Mouse (Mus musculus): ENCODE measurements around the gene Vmn1r3. TPM values are rescaled to one million over a fixed set of nuclear protein-coding genes. Genes with fewer than 3 reads are reported as not detected.
"Not testable (repeated sequence)": the region's sequence is repeated elsewhere in the genome, so short reads cannot be mapped to it uniquely, and the experiment has no call there.

The Vmn1r3 gene
- polyA plus RNA-seq, 1 experiment from 2014 or later = not detected

- H3K4me3 ChIP-seq (ENCODE audit: low read depth, low read length); H3K36me3 ChIP-seq (ENCODE audit: control insufficient read depth, insufficient read depth); H3K4me2 ChIP-seq (replicated peaks; ENCODE audit: low read depth); H3K9me3 ChIP-seq (ENCODE audit: control insufficient read depth); H3K27ac ChIP-seq (ENCODE audit: low read depth, low read length); H3K27me3 ChIP-seq (replicated peaks; ENCODE audit: control insufficient read depth, insufficient read depth, low read length); H3K9ac ChIP-seq (ENCODE audit: low read depth, low read length); H3K4me1 ChIP-seq (replicated peaks; ENCODE audit: control insufficient read depth, insufficient read depth, low read length); ATAC-seq: not testable (repeated sequence)
- WGBS = 97% methylated on average over 6 of the region's 8 CpGs
Observed at GRCm38 (mm10) chr4:3175756-3176155, 9.4 kb downstream of the Vmn1r3 start.

GRCm38 (mm10) chr4:3174586-3174985, 10.6 kb downstream of the Vmn1r3 start:
- H3K4me1 ChIP-seq (replicated peaks; ENCODE audit: control insufficient read depth, insufficient read depth, low read length); H3K27ac ChIP-seq (ENCODE audit: low read depth, low read length); H3K4me2 ChIP-seq (replicated peaks; ENCODE audit: low read depth); H3K9me3 ChIP-seq (ENCODE audit: control insufficient read depth); H3K36me3 ChIP-seq (ENCODE audit: control insufficient read depth, insufficient read depth); ATAC-seq; H3K4me3 ChIP-seq (ENCODE audit: low read depth, low read length); H3K9ac ChIP-seq (ENCODE audit: low read depth, low read length); H3K27me3 ChIP-seq (replicated peaks; ENCODE audit: control insufficient read depth, insufficient read depth, low read length): not testable (repeated sequence)
- WGBS = 75% methylated on average over 4 of the region's 4 CpGs

GRCm38 (mm10) chr4:3167020-3167419, 18.1 kb downstream of the Vmn1r3 start, which contains the start of gene Vmn1r2:
TSS of gene Vmn1r2 (plus strand) at chr4:3167320.
- WGBS = no CpG with 5 or more reads among the region's 1 CpGs
- not testable (repeated sequence) for H3K27me3 ChIP-seq (replicated peaks; ENCODE audit: control insufficient read depth, insufficient read depth, low read length); H3K9ac ChIP-seq (ENCODE audit: low read depth, low read length); H3K9me3 ChIP-seq (ENCODE audit: control insufficient read depth); H3K4me1 ChIP-seq (replicated peaks; ENCODE audit: control insufficient read depth, insufficient read depth, low read length); H3K27ac ChIP-seq (ENCODE audit: low read depth, low read length); H3K4me3 ChIP-seq (ENCODE audit: low read depth, low read length); H3K36me3 ChIP-seq (ENCODE audit: control insufficient read depth, insufficient read depth); ATAC-seq; H3K4me2 ChIP-seq (replicated peaks; ENCODE audit: low read depth)

- Histone ChIP-seq H3K36me3 (ENCODE audit: control insufficient read depth, insufficient read depth) (no peaks in the 10 kb centered on the region), H3K4me1 (replicated peaks; ENCODE audit: control insufficient read depth, insufficient read depth, low read length) (no peaks in the 10 kb centered on the region), H3K4me2 (replicated peaks; ENCODE audit: low read depth) (no peak overlapping the region), H3K9ac (ENCODE audit: low read depth, low read length) (no peak overlapping the region), H3K9me3 (ENCODE audit: control insufficient read depth) (no peaks in the 10 kb centered on the region), H3K27ac (ENCODE audit: low read depth, low read length) (no peak overlapping the region), H3K4me3 (ENCODE audit: low read depth, low read length) (no peak overlapping the region), H3K27me3 (replicated peaks; ENCODE audit: control insufficient read depth, insufficient read depth, low read length) (no peaks in the 10 kb centered on the region)
- WGBS = 94% methylated on average over 4 of the region's 4 CpGs
- ATAC-seq = no peak
- TF ChIP-seq CTCF (IDR thresholded peaks at IDR 0.05; ENCODE audit: low read depth) = no peak
Observed at GRCm38 (mm10) chr4:3165046-3165445, 20.1 kb downstream of the Vmn1r3 start.

- H3K27ac ChIP-seq (ENCODE audit: low read depth, low read length); H3K4me1 ChIP-seq (replicated peaks; ENCODE audit: control insufficient read depth, insufficient read depth, low read length); H3K27me3 ChIP-seq (replicated peaks; ENCODE audit: control insufficient read depth, insufficient read depth, low read length); H3K4me2 ChIP-seq (replicated peaks; ENCODE audit: low read depth); H3K36me3 ChIP-seq (ENCODE audit: control insufficient read depth, insufficient read depth); H3K4me3 ChIP-seq (ENCODE audit: low read depth, low read length); H3K9me3 ChIP-seq (ENCODE audit: control insufficient read depth); ATAC-seq; H3K9ac ChIP-seq (ENCODE audit: low read depth, low read length): not testable (repeated sequence)
Observed at GRCm38 (mm10) chr4:3164429-3164828, 20.7 kb downstream of the Vmn1r3 start.

- H3K27me3 ChIP-seq (replicated peaks; ENCODE audit: control insufficient read depth, insufficient read depth, low read length); H3K27ac ChIP-seq (ENCODE audit: low read depth, low read length): not testable (repeated sequence)
- 81% methylated on average over 2 of the region's 2 CpGs for WGBS
Observed at GRCm38 (mm10) chr4:3153320-3153719, 31.8 kb downstream of the Vmn1r3 start.

GRCm38 (mm10) chr4:3147926-3148325, 37.2 kb downstream of the Vmn1r3 start:
- not testable (repeated sequence) for H3K9ac ChIP-seq (ENCODE audit: low read depth, low read length); ATAC-seq; H3K4me1 ChIP-seq (replicated peaks; ENCODE audit: control insufficient read depth, insufficient read depth, low read length); H3K27ac ChIP-seq (ENCODE audit: low read depth, low read length); H3K9me3 ChIP-seq (ENCODE audit: control insufficient read depth); H3K4me2 ChIP-seq (replicated peaks; ENCODE audit: low read depth); H3K36me3 ChIP-seq (ENCODE audit: control insufficient read depth, insufficient read depth); H3K4me3 ChIP-seq (ENCODE audit: low read depth, low read length); H3K27me3 ChIP-seq (replicated peaks; ENCODE audit: control insufficient read depth, insufficient read depth, low read length)
- no CpG with 5 or more reads among the region's 3 CpGs for WGBS

More at GRCm38 (mm10) chr4:3153320-3153719, 31.8 kb downstream of the Vmn1r3 start:
- H3K4me2 ChIP-seq (replicated peaks; ENCODE audit: low read depth); H3K4me1 ChIP-seq (replicated peaks; ENCODE audit: control insufficient read depth, insufficient read depth, low read length); H3K9ac ChIP-seq (ENCODE audit: low read depth, low read length); ATAC-seq; H3K4me3 ChIP-seq (ENCODE audit: low read depth, low read length); H3K9me3 ChIP-seq (ENCODE audit: control insufficient read depth); H3K36me3 ChIP-seq (ENCODE audit: control insufficient read depth, insufficient read depth): not testable (repeated sequence)

Other genes with a start within 250 kb of the Vmn1r3 start
- not detected in 2 replicates for gene Vmn1r2, start 18.0 kb downstream of the Vmn1r3 start, polyA plus RNA-seq (2015; fragmentation: Nextera tagmentation; extraction: Ambion mirVana)

Measured in intestine, postnatal 0 days (tissue).